Mouse (Mus musculus) thymus, adult 2 months (tissue): ENCODE measurements at regions not wholly inside any gene's neighbourhood (a gene's known extent, or its start where the extent isn't known, plus 50 kb on each side); places are given as distances from the start of the nearest gene placed in this dataset.
A peak's percentile ranks its signal among the peaks of the same experiment; 100 is the strongest.

Experiments
- DNase-seq: peaks from one replicate; pipeline ENCODE4 v3.0.0; 2021
- H3K27ac ChIP-seq: fragments of 200-500 bp; 2 replicates; pipeline ENCODE4 v1.5.1; 2012; ENCODE audit warnings: low read length, control low read depth; ENCODE audit not compliant: control insufficient read depth, insufficient read depth
- H3K27me3 ChIP-seq: fragments of 200-500 bp; 2 replicates; pipeline ENCODE4 v1.6.1; 2012; ENCODE audit warnings: mild to moderate bottlenecking, low read length, moderate library complexity, mixed read lengths; ENCODE audit not compliant: control insufficient read depth, insufficient read depth
- H3K36me3 ChIP-seq: fragments of 200-500 bp; 2 replicates; pipeline ENCODE4 v1.6.1; 2012; ENCODE audit warnings: mild to moderate bottlenecking, low read length, moderate library complexity; ENCODE audit not compliant: control insufficient read depth, insufficient read depth
- H3K4me1 ChIP-seq: fragments of 200-500 bp; replicated peaks from 2 replicates; pipeline ENCODE4 v1.6.1; 2012; ENCODE audit warnings: low read length; ENCODE audit not compliant: control insufficient read depth, insufficient read depth
- H3K4me3 ChIP-seq: fragments of 200-500 bp; 2 replicates; pipeline ENCODE4 v1.5.1; 2012; ENCODE audit warnings: mild to moderate bottlenecking, low read length, control low read depth, moderate library complexity; ENCODE audit not compliant: control insufficient read depth, insufficient read depth
- CTCF ChIP-seq: fragments of 200-500 bp; IDR thresholded peaks from 2 replicates; pipeline ENCODE4 v1.5.1; 2012; ENCODE audit warnings: mild to moderate bottlenecking, control low read depth, low read length, moderate library complexity, borderline replicate concordance; ENCODE audit not compliant: control insufficient read depth, poor library complexity, insufficient read depth; ENCODE audit errors: extremely low read depth
- POLR2A ChIP-seq: fragments of 200-500 bp; IDR thresholded peaks from 2 replicates; pipeline ENCODE4 v1.6.1; 2012; ENCODE audit warnings: mild to moderate bottlenecking, low read length, control low read depth, moderate library complexity; ENCODE audit not compliant: control insufficient read depth, poor library complexity, insufficient read depth; ENCODE audit errors: extremely low read depth
- WGBS: fragments of 180-500 bp; shearing (Covaris S2); methylation state at CpG from one replicate; pipeline ENCODE4 v1.1.7; 2018; 5-methylcytosine and 5-hydroxymethylcytosine counted together

DNA sequence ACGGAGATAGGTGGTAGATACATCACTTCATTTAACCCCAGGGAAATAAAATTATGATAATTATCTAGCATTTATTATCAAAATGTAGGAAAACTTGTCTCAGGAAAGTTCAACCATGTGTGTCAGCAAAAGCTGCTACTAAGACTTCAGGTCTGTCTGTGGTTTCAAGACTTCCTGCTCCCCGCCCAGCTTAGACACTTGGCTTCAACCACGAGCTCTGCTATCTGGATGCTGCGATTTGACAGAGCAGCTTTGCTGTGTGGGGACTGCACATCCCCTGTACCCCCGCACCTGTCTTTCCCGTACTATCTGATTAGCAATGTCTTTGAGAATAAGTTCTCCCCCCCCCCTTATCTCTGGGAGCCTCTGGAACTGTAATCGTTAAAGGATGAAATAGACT lies 176.0 kb upstream of the Gk2 start:
- Histone ChIP-seq H3K27me3 (no peaks in the 10 kb centered on the region), H3K36me3 (no peaks in the 10 kb centered on the region), H3K4me3 (no peak overlapping the region), H3K4me1 (no peaks in the 10 kb centered on the region), H3K27ac (no peak overlapping the region)
- WGBS = 6% methylated on average over 7 of the region's 7 CpGs
- peak; percentile 47 for DNase-seq
- no peak for TF ChIP-seq CTCF
- no peak for TF ChIP-seq POLR2A

DNA sequence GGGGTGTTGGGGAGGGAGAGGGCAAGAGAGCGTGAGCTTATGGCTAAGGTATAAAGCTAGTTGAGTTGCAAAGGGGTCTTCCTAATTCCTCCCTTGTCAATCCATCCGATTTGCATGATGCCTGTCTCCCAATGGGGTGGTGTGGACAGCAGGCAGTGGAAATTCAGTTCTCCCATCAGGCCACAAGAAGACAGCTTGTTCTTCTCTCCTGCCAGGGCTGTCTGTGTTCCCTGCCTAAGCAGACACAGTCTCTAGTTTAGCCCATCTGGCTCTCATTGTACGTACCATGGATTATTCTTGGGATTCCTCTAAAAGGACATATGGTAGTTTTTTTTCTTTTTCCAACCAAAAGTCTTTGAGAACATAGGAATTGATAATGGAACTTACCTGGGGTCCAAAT lies 168.4 kb upstream of the Gk2 start:
- WGBS = 94% methylated on average over 3 of the region's 3 CpGs

DNA sequence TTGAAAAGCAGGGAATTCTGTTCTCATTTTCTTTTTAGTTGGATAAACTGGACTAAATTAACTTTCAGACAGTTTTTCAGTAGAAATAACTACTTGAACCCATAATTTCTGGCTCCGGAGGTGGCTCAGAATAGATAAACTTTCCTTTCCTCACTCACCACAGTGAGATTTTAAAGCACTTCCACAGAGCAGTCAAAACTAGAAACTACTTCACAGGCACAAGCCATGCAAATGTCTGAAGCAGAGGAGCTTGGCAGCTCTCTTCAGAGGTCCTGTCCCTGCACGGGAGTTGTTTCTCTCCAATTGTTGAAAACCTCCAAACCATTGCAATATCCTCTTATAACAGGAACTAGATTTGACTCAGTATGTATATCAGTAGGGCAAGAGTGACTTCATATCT lies 163.1 kb upstream of the Gk2 start:
- Histone ChIP-seq H3K4me1 (no peaks in the 10 kb centered on the region), H3K36me3 (no peaks in the 10 kb centered on the region), H3K27me3 (no peaks in the 10 kb centered on the region), H3K4me3 (no peak overlapping the region), H3K27ac (no peak overlapping the region)
- WGBS = 73% methylated on average over 2 of the region's 2 CpGs
- no peak for DNase-seq
- TF ChIP-seq POLR2A (no peak), CTCF (no peak)

More for the DNA sequence above, 168.4 kb upstream of the Gk2 start:
- no peak for DNase-seq
- H3K36me3 ChIP-seq = no peaks in the 10 kb centered on the region
- H3K4me1 ChIP-seq = no peaks in the 10 kb centered on the region
- no peak overlapping the region for H3K4me3 ChIP-seq
- no peaks in the 10 kb centered on the region for H3K27me3 ChIP-seq
- H3K27ac ChIP-seq = no peak overlapping the region
- no peak for TF ChIP-seq CTCF
- no peak for TF ChIP-seq POLR2A

DNA sequence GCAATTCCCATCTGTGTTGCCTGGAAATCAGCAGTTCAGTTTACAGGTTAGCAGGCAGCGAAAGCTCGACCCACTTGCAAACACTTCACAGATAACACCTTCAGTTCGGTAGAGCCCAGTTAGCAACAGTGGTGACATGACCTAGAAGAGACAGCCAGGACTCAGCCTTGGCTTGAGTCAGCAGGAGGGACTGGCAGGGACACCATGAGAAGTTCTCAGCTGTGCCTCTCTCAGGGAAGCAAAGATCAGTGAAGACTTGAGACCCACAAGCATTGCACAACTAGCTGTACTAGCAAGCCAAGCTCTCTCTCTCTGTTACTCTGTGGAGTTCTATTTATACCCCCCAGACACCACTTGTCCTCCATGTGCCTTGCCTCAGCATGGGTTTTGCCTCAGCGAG lies 161.6 kb upstream of the Gk2 start:
- H3K4me1 ChIP-seq = no peaks in the 10 kb centered on the region
- TF ChIP-seq POLR2A (no peak), CTCF (no peak)
- H3K27ac ChIP-seq = no peak overlapping the region
- no peak for DNase-seq
- WGBS = 93% methylated on average over 4 of the region's 4 CpGs
- no peaks in the 10 kb centered on the region for H3K27me3 ChIP-seq
- no peaks in the 10 kb centered on the region for H3K36me3 ChIP-seq
- no peak overlapping the region for H3K4me3 ChIP-seq

- Histone ChIP-seq H3K4me3 (no peak overlapping the region), H3K4me1 (no peaks in the 10 kb centered on the region), H3K27me3 (no peaks in the 10 kb centered on the region), H3K36me3 (no peaks in the 10 kb centered on the region), H3K27ac (no peak overlapping the region)
- TF ChIP-seq CTCF (no peak), POLR2A (no peak)
- DNase-seq = no peak
- 86% methylated on average over 6 of the region's 6 CpGs for WGBS
These were observed 145.4 kb upstream of the Gk2 start for GRCm38 (mm10) chr5:97602176-97602575.

GRCm38 (mm10) chr5:97601384-97601783 lies 144.6 kb upstream of the Gk2 start:
- 86% methylated on average over 2 of the region's 2 CpGs for WGBS
- Histone ChIP-seq H3K4me3 (no peak overlapping the region), H3K27me3 (no peaks in the 10 kb centered on the region), H3K36me3 (no peaks in the 10 kb centered on the region), H3K27ac (no peak overlapping the region), H3K4me1 (no peaks in the 10 kb centered on the region)
- no peak for DNase-seq
- TF ChIP-seq POLR2A (no peak), CTCF (no peak)

DNA sequence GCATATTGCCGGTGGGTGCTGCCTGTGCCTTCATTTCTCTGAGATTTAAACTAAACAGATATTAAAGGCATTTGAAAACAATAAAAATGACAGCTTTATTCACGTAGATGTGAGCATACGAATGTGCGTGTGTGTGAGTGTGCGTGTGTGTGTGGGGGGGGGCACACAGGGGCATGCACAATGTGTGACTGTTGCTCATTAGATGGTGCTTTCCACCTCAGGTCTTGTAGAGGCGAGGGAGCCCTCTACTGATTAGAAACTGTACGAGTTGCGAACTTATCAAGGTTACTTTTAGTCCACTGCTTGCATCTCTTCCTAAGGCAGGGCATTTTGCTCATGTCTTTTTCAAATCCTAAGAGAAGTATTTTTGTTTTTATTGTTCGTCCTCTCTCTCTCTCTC lies 141.9 kb upstream of the Gk2 start:
- Histone ChIP-seq H3K27ac (no peak overlapping the region), H3K4me3 (no peak overlapping the region), H3K4me1 (no peaks in the 10 kb centered on the region), H3K36me3 (no peaks in the 10 kb centered on the region), H3K27me3 (no peaks in the 10 kb centered on the region)
- no peak for DNase-seq
- no peak for TF ChIP-seq CTCF
- no peak for TF ChIP-seq POLR2A
- 90% methylated on average over 9 of the region's 9 CpGs for WGBS
